Mouse (Mus musculus) intestine, embryonic 14.5 days (tissue): ENCODE data around the gene Tor3a. TPM values are rescaled to one million over a fixed set of nuclear protein-coding genes. Genes with fewer than 3 reads are reported as not detected.
"Not testable (repeated sequence)": the region's sequence is repeated elsewhere in the genome, so short reads cannot be mapped to it uniquely, and the experiment has no call there.

ENCODE experiments used
- ATAC-seq: fragments of 200-750 bp; cut with Nextera tagmentation; replicated peaks from 2 replicates; pipeline ENCODE4 v1.8.0; 2017; ENCODE audit warnings: low read depth, moderate number of reproducible peaks, moderate TSS enrichment, moderate library complexity; ENCODE audit not compliant: low FRiP score, low TSS enrichment
- DNase-seq: peaks from one replicate; pipeline ENCODE4 v3.0.0-alpha.2; 2018; ENCODE audit warnings: low spot score
- H3K27ac ChIP-seq: fragments of 300-500 bp; sonication (generic); 2 replicates; pipeline ENCODE4 v1.5.1; 2014; ENCODE audit warnings: low read depth, mild to moderate bottlenecking, control low read depth
- H3K27me3 ChIP-seq: fragments of 300-500 bp; sonication (generic); replicated peaks from 2 replicates; pipeline ENCODE4 v1.6.1; 2014; ENCODE audit warnings: low read length, control low read depth; ENCODE audit not compliant: control insufficient read depth, insufficient read depth
- H3K36me3 ChIP-seq: fragments of 300-500 bp; sonication (generic); 2 replicates; pipeline ENCODE4 v1.6.1; 2014; ENCODE audit warnings: low read length, control low read depth; ENCODE audit not compliant: control insufficient read depth, insufficient read depth
- H3K4me1 ChIP-seq: fragments of 300-500 bp; sonication (generic); replicated peaks from 2 replicates; pipeline ENCODE4 v1.6.1; 2014; ENCODE audit warnings: low read length, control low read depth, mixed read lengths; ENCODE audit not compliant: control insufficient read depth, insufficient read depth
- H3K4me2 ChIP-seq: fragments of 300-500 bp; sonication (generic); 2 replicates; pipeline ENCODE4 v1.6.1; 2014; ENCODE audit warnings: low read length
- H3K4me3 ChIP-seq: fragments of 300-500 bp; sonication (generic); 2 replicates; pipeline ENCODE4 v1.5.1; 2014; ENCODE audit warnings: low read depth, low read length, control low read depth, mixed read lengths
- H3K9ac ChIP-seq: fragments of 300-500 bp; sonication (generic); 2 replicates; pipeline ENCODE4 v1.6.1; 2014; ENCODE audit warnings: mild to moderate bottlenecking, low read length
- H3K9me3 ChIP-seq: fragments of 300-500 bp; sonication (generic); 2 replicates; pipeline ENCODE4 v1.6.1; 2016; ENCODE audit warnings: low read length, control low read depth; ENCODE audit not compliant: control insufficient read depth
- WGBS: fragments of 180-500 bp; shearing (Covaris S2); extraction: QIAGEN DNeasy Blood & Tissue Kit; methylation state at CpG from one replicate; pipeline ENCODE4 v1.1.7; 2014; 5-methylcytosine and 5-hydroxymethylcytosine counted together
- polyA plus RNA-seq: library from polyadenylated mRNA; unstranded; fragments of >200 nt; fragmentation: Nextera tagmentation; extraction: Ambion mirVana; gene quantifications from 2 replicates; pipeline ENCODE4 v1.2.1, GENCODE M21; 2014

Tor3a gene
- polyA plus RNA-seq, 1 experiment from 2014 or later = 6.4 TPM

DNA sequence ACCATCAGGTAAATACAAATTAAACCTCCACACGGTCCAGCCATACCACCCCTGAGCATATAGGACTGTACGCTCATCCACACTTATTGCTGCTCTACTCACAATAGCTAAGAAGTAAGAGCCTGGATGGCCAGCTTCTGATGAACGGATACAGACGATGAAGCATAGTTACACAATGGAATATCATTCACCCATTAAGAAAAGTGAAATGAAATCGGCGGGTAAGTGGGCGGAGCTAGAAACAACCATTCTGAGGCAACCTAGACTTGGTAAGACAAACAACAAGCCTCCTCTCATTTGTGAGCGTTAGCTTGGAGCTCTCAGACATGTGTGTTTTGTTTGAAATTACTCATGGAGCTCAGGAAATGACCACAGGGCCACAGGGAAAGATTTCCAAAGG, 8.4 kb downstream of the Tor3a start:
- no peak for DNase-seq
- Histone ChIP-seq H3K9ac (no peak overlapping the region), H3K4me1 (no peaks in the 10 kb centered on the region; the same call in 1 of the 2 replicates), H3K27me3 (no peaks in the 10 kb centered on the region), H3K9me3 (no peaks in the 10 kb centered on the region), H3K36me3 (no peaks in the 10 kb centered on the region), H3K27ac (no peak overlapping the region), H3K4me2 (no peak overlapping the region), H3K4me3 (no peak overlapping the region)
- no peak for ATAC-seq
- WGBS = 86% methylated on average over 8 of the region's 8 CpGs

DNA sequence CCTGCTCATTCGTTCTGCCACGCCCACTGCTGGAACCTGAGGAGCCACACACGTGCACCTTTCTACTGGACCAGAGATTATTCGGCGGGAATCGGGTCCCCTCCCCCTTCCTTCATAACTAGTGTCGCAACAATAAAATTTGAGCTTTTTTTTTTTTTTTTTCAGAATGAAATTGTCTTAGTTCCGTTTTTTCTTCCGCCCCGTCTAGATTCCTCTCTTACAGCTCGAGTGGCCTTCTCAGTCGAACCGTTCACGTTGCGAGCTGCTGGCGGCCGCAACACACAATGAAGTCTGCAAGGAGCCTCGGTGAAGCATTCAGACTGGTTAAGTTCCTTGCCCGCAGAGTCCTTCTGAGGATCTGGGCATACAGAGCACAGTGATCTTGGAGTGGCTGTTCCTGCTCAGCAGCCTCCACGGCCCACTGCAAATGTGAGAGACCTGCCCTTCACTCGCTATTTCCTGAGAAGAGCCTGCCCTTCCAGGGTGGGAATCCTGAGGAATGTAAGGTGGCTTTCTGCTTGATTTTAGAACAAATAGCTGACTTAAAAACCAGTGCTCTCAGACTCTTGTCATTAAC, 13.4 kb downstream of the Tor3a start:
- not testable (repeated sequence) for H3K9ac ChIP-seq, DNase-seq, H3K4me2 ChIP-seq, H3K36me3 ChIP-seq, H3K4me3 ChIP-seq, H3K4me1 ChIP-seq, ATAC-seq, H3K27me3 ChIP-seq, H3K27ac ChIP-seq, H3K9me3 ChIP-seq
- WGBS = 74% methylated on average over 19 of the region's 21 CpGs

DNA sequence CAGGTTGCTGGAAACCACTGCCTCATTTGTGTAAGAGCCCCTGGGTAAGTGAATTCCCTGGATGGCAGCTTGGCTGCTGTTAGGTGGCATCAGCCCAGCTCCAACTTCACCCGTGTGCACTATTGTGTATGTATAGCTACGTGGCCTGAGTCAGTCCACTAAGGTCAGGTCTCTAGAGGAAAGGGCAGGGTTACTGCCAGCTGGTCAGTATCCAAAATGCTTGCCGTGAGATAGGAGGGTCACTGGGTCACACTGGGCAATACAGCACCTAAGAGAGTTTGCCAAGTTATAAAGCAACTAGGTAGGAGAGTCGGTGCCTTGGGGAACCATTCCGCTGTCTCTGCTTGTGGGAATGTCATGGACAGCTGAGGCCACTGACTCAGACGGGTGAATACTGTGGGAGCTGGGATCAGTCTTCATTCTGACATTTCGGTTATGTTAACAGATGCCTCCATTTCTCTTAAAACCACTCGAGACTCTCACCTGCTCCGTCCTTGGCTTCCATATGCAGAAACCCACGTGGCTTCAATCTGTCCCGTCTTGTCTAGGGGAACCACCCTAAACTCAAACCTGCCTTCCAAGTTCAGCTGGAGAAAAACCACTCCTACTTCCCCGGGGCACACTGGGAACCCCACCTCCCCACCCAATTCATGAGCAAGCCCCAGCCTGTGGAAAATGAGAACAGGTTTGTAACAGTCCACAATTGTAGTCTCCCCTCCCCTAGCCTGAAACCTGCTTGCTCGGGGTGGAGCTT, 14.1 kb downstream of the Tor3a start:
- no peaks in the 10 kb centered on the region for H3K36me3 ChIP-seq

DNA sequence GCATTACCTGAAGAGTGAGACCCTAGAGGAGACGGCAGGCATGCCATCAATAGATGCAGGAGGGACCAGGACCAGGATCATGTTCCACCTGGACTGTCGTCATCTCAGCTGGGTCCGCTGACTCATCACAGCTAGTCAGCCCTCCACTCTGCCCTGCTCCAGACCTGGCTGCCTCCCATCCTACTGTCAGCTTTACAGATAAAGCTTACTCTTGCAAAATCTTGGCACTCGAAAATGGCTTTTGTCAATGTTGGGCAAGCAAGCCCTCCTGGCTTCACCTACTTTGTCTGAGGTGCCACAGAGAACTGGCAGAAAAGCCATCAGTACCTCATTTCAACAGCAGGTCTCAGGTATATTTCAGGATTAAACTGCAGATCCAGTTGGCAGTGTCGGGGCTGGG, 15.5 kb downstream of the Tor3a start:
- Histone ChIP-seq H3K36me3 (no peaks in the 10 kb centered on the region), H3K27ac (no peak overlapping the region), H3K9me3 (no peaks in the 10 kb centered on the region), H3K4me2 (no peak overlapping the region), H3K4me1 (no peaks in the 10 kb centered on the region), H3K9ac (no peak overlapping the region), H3K27me3 (no peaks in the 10 kb centered on the region), H3K4me3 (no peak overlapping the region)
- WGBS = 81% methylated on average over 5 of the region's 5 CpGs
- no peak for DNase-seq
- ATAC-seq = no peak

More for the DNA sequence above, 14.1 kb downstream of the Tor3a start:
- H3K9ac ChIP-seq = no peak overlapping the region
- H3K27me3 ChIP-seq = no peaks in the 10 kb centered on the region
- 77% methylated on average over 13 of the region's 13 CpGs for WGBS
- no peak overlapping the region for H3K27ac ChIP-seq
- ATAC-seq (0 out of 2 replicates have a peak, but pooled peaks have one; percentile 20), DNase-seq (no peak)
- H3K4me2 ChIP-seq = no peak overlapping the region
- no peaks in the 10 kb centered on the region for H3K9me3 ChIP-seq
- H3K4me1 ChIP-seq = no peaks in the 10 kb centered on the region
- no peak overlapping the region for H3K4me3 ChIP-seq

DNA sequence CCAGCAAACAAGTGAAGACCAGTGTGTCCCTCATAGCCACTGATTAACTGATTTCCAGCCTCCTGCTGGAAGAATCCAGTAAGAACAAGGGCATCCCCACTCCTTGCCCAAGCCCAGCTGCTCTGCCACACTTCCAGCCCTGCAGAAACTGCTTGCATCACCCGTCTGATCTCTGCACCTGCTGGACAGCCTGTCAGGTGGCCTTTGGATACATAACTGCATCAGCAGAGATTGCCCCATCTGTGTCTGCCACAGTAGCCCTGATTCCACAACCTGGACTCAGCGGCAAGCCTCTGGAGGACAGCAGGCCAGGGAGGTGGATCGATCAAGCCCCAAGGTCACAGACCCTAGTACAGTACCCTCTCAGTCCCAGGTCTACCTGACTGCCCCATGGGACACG, 16.6 kb downstream of the Tor3a start:
- H3K27me3 ChIP-seq = no peaks in the 10 kb centered on the region
- H3K4me2 ChIP-seq = no peak overlapping the region
- H3K4me1 ChIP-seq = no peaks in the 10 kb centered on the region
- H3K9me3 ChIP-seq = no peaks in the 10 kb centered on the region
- H3K27ac ChIP-seq = no peak overlapping the region
- no peak overlapping the region for H3K4me3 ChIP-seq
- WGBS = 87% methylated on average over 4 of the region's 4 CpGs
- no peak for DNase-seq
- no peaks in the 10 kb centered on the region for H3K36me3 ChIP-seq
- ATAC-seq = no peak
- H3K9ac ChIP-seq = no peak overlapping the region

DNA sequence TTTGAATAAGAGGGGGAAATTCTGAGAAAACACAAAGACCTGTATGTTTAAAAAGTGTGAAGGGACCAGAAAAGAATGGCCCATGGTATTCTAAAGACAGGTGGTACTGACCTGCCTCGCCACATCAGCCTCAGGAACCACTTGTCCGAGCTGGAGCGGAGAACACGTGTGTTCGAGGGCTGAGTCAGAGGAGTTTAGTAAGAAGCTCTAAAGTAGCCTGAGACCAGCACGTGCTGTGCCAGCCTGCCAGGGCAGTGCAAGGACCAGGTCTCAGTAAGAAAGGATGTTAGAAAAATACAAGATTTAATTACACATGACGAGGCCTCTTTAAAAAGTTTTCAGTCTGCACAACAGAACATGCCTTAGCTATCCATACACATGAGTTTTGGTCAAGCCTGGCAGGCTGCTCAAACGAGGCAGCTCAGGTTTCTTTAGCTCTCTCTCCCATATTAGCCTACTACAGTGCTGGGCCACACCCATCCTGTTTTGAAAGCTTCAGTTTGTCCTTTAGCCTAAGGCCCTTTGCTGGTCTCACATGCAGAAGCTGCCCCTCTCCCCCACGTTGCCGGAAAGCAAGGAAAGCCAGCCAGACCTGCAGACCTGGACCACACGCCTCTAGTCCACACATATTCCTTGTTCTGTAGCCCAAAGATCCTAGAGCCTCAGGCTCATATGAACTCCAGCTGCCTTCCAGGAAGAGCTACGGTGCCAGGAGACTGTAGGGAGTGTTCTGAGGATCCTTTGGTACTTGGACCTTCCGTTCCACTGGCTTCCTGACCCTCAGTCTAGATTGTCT, 19.2 kb downstream of the Tor3a start:
- no peak for ATAC-seq
- Histone ChIP-seq H3K9me3 (no peaks in the 10 kb centered on the region), H3K36me3 (no peaks in the 10 kb centered on the region), H3K27ac (no peak overlapping the region), H3K27me3 (no peaks in the 10 kb centered on the region), H3K4me2 (no peak overlapping the region), H3K9ac (no peak overlapping the region), H3K4me3 (no peak overlapping the region), H3K4me1 (no peaks in the 10 kb centered on the region)
- no peak for DNase-seq
- 75% methylated on average over 13 of the region's 13 CpGs for WGBS

DNA sequence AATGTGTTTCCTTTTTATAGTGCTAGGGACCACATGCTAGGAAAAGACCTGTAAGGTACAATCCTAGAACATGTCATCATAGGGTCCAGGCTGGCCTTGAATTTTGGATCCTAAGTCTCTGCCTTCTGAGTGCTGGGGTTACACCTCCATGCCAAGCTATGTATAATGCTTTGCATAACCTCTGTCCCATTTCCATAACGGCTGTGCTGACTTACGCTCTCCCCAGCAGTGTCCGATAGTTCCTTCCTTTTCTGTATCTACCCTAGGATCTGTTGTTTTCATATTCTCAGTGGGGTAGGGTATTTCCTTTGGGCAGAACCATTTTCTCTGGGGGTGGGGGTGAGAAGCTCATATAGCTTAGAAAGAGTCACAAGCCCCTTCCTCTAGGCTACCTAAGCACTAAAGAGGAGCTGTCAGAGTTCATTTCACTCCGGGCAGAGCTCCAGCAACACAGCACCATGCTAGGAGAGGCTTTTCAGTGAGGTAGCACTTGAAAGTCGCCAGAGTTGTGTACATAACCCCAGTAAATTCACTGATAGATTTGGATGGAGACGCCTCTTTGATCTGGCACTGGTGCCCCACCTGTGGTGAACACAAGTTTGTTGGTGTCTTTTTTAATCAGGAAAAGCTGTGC, 21.9 kb downstream of the Tor3a start:
- Histone ChIP-seq H3K4me3 (no peak overlapping the region), H3K27me3 (no peaks in the 10 kb centered on the region), H3K4me2 (no peak overlapping the region), H3K36me3 (0 out of 2 replicates have a peak, but pooled peaks cover 6% of the 10 kb centered on the region), H3K4me1 (no peaks in the 10 kb centered on the region), H3K9me3 (no peaks in the 10 kb centered on the region), H3K9ac (no peak overlapping the region), H3K27ac (no peak overlapping the region)
- ATAC-seq (no peak), DNase-seq (no peak)
- WGBS = 61% methylated on average over 6 of the region's 6 CpGs

DNA sequence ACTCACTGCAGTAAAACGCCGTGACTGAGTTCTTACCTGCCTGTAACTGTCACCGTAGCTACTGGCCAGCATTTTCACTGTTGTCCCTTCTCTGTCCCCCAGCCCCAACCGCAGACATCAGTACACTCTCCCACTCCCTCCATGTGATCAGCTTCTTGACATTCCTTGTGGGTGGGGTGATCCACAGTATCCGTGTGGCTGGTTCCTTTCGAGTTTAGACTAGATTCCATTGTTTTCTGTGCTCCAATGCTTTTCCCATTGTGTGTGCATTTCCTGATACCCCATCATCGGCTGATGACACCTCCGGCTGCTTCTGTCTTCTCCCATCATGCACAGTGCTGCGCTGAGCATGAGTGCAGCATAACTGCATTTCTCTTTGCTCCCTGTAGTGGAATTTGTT, 23.5 kb downstream of the Tor3a start:
- WGBS = 89% methylated on average over 9 of the region's 9 CpGs
- no peaks in the 10 kb centered on the region for H3K4me1 ChIP-seq
- no peak overlapping the region for H3K9ac ChIP-seq
- H3K4me2 ChIP-seq = no peak overlapping the region
- ATAC-seq (no peak), DNase-seq (no peak)
- H3K4me3 ChIP-seq = no peak overlapping the region
- H3K9me3 ChIP-seq = no peaks in the 10 kb centered on the region
- no peak overlapping the region for H3K27ac ChIP-seq
- peaks cover 12% of the 10 kb centered on the region; the same call in 1 of the 2 replicates for H3K36me3 ChIP-seq
- no peaks in the 10 kb centered on the region for H3K27me3 ChIP-seq
